Mouse (Mus musculus): ENCODE data around the gene Ppp4r1. TPM values are rescaled to one million over a fixed set of nuclear protein-coding genes. Genes with fewer than 3 reads are reported as not detected.

Ppp4r1 gene
- total and polyA plus RNA-seq, 3 experiments = 12.9 to 17.1 (median 13.6) TPM

DNA sequence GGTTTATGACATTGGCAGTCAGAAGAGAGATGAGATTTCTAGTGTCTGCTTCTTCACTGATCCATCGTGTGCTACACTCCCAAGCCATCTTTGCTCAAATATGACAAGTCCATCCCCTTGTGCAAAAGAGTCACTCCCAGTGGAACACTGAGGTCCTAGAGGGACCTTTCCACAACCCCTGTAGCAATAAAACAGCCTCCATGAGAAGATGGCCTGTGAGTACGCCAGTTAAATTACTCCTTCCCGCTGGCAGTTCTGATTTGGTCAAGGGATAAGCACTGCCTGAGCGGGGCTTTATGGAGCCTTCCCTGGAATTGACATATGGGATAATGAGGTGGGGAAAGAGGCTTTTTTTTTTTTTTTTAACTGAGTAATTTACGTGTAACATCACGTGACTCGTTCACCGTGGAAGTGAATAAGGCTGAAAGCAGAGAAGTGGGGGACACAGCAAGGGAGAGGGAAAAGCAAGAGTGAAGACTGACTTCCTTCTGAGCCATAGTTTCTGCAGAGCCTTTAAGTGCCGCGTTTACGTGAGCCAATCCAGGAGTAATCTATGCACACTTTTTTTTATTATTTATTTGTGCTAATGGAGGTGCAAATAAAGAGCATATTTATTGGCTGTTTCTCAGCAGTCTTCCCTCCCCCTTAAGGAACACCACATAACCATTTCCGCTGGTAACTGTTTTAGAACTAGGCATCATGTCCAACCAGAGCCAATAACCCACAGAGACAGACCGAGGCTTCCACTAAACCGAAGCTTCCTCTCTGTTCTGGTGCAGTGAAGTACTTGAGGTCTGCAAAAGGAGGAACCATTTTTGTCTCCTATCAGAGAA lies 103.5 kb downstream of the Ppp4r1 start, which contains the start of gene Ralbp1:
Gene Ralbp1 (minus strand): TSS at position 102 of the 833 bp plus-strand sequence.
- TF ChIP-seq HCFC1 (IDR thresholded peaks at IDR 0.05; ENCODE audit: low read depth, low read length) = peak; percentile 33; the same call in 1 of the 2 replicates
- no peak for TF ChIP-seq SMC3 (IDR thresholded peaks at IDR 0.05; ENCODE audit: low read depth, low read length)
- TF ChIP-seq NELFE (IDR thresholded peaks at IDR 0.05; ENCODE audit: low read depth, low read length) = peak; percentile 34; the same call in 1 of the 2 replicates
- TF ChIP-seq TBP (conservative IDR thresholded peaks at IDR 0.05; ENCODE audit: low read depth, low read length) = no peak
- TF ChIP-seq CHD2 (IDR thresholded peaks at IDR 0.05; ENCODE audit: low read length) = no peak
- peak; percentile 19; the same call in 1 of the 2 replicates for TF ChIP-seq ELF1 (IDR thresholded peaks at IDR 0.05; ENCODE audit: low read depth, low read length)
- TF ChIP-seq MAX (IDR thresholded peaks at IDR 0.05; ENCODE audit: low read length) = 0 out of 2 replicates have a peak, but pooled peaks have one; percentile 12
- peak; percentile 73 for TF ChIP-seq BHLHE40 (IDR thresholded peaks at IDR 0.05; ENCODE audit: low read depth, low read length)
- TF ChIP-seq PAX5 (IDR thresholded peaks at IDR 0.05; ENCODE audit: low read length) = no peak
- TF ChIP-seq POLR2A (IDR thresholded peaks at IDR 0.05; ENCODE audit: low read depth, low read length) = no peak
- TF ChIP-seq POLR2AphosphoS2 (IDR thresholded peaks at IDR 0.05; ENCODE audit: low read depth, low read length) = no peak
- peak; percentile 82 for TF ChIP-seq ZNF384 (IDR thresholded peaks at IDR 0.05; ENCODE audit: low read depth, low read length)
- TF ChIP-seq USF2 (conservative IDR thresholded peaks at IDR 0.05; ENCODE audit: low read depth, low read length) = peak; percentile 79
- no peak for TF ChIP-seq MXI1 (IDR thresholded peaks at IDR 0.05; ENCODE audit: low read depth, low read length)
- TF ChIP-seq USF1 (IDR thresholded peaks at IDR 0.05; ENCODE audit: low read depth, low read length) = peak; percentile 79
- Histone ChIP-seq H3K4me3 (replicated peaks in 1 of 3; ENCODE audit: low read depth in 2 of 3, low read length in 2 of 3, poor library complexity in 1 of 3) (peak within 1 kb of the TSS; percentile 78 to 99 (median 97)), H3K27ac (ENCODE audit: insufficient read depth, low read depth) (peak within 1 kb of the TSS; percentile 24; the same call in 1 of the 2 replicates), H3K36me3 (replicated peaks in 1 of 2; ENCODE audit: control insufficient read depth in 1 of 2, insufficient read depth in 1 of 2, low read length in 1 of 2) (no peaks in the 10 kb centered on the region), H3K27me3 (replicated peaks) (no peaks in the 10 kb centered on the region), H3K79me2 (replicated peaks; ENCODE audit: control insufficient read depth, extremely low read depth, insufficient read depth, poor library complexity, severe bottlenecking) (peaks cover 7% of the 10 kb centered on the region; the same call in 1 of the 2 replicates), H3K9me3 (replicated peaks; ENCODE audit: low read length) (no peaks in the 10 kb centered on the region), H3K9ac (ENCODE audit: insufficient read depth, low read depth) (peak within 1 kb of the TSS; percentile 85), H3K4me1 (ENCODE audit: control insufficient read depth in 1 of 2, insufficient read depth in 2 of 2) (peaks cover 0 to 17% of the 10 kb centered on the region in 2 experiments; a peak in 2 of 4 replicates), H3K4me2 (ENCODE audit: insufficient read depth, low read depth, poor library complexity, severe bottlenecking) (peak within 1 kb of the TSS; percentile 96)
- in situ Hi-C loops (cut with MboI; ENCODE audit: low pct_ligation_motif_present, low pct_unique_long_range_greater_than_20kb, low sequenced_read_pairs) (loop anchor here (10.0 kb wide), 1 partner anchor 229 kb away; the partner anchor contains the start of gene Washc1), dilution Hi-C loops (cut with MboI; ENCODE audit: extremely low pct_ligation_motif_present, extremely low pct_unique_long_range_greater_than_20kb, low sequenced_read_pairs) (no loop called here)
- DNase-seq (ENCODE audit: extremely low read depth) = peak; percentile 30

GRCm38 (mm10) chr17:65886571-65886970 lies 104.2 kb downstream of the Ppp4r1 start:
- Histone ChIP-seq H3K79me2 (replicated peaks; ENCODE audit: control insufficient read depth, extremely low read depth, insufficient read depth, poor library complexity, severe bottlenecking) (peaks cover 7% of the 10 kb centered on the region; the same call in 1 of the 2 replicates), H3K9me3 (replicated peaks; ENCODE audit: low read length) (no peaks in the 10 kb centered on the region), H3K4me3 (replicated peaks in 1 of 3; ENCODE audit: low read depth in 2 of 3, low read length in 2 of 3, poor library complexity in 1 of 3) (peak overlapping the region in 2 of 3 experiments; percentile 55 to 58), H3K4me1 (ENCODE audit: control insufficient read depth in 1 of 2, insufficient read depth in 2 of 2) (peaks cover 0 to 17% of the 10 kb centered on the region in 2 experiments; a peak in 2 of 4 replicates), H3K27me3 (replicated peaks) (no peaks in the 10 kb centered on the region), H3K36me3 (replicated peaks in 1 of 2; ENCODE audit: control insufficient read depth in 1 of 2, insufficient read depth in 1 of 2, low read length in 1 of 2) (no peaks in the 10 kb centered on the region), H3K4me2 (ENCODE audit: insufficient read depth, low read depth, poor library complexity, severe bottlenecking) (peak overlapping the region; percentile 96), H3K27ac (ENCODE audit: insufficient read depth, low read depth) (no peak overlapping the region), H3K9ac (ENCODE audit: insufficient read depth, low read depth) (peak overlapping the region; percentile 44; the same call in 1 of the 2 replicates)
- TF ChIP-seq RCOR1 (conservative IDR thresholded peaks at IDR 0.05; ENCODE audit: low read depth, low read length) (no peak), KAT2A (IDR thresholded peaks at IDR 0.05; ENCODE audit: insufficient replicate concordance, low read length) (no peak), NELFE (IDR thresholded peaks at IDR 0.05; ENCODE audit: low read depth, low read length) (no peak), ZNF384 (IDR thresholded peaks at IDR 0.05; ENCODE audit: low read depth, low read length) (no peak), MYC (IDR thresholded peaks at IDR 0.05; ENCODE audit: low read depth, low read length) (no peak), TCF12 (IDR thresholded peaks at IDR 0.05; ENCODE audit: low read depth, low read length) (no peak), TBP (conservative IDR thresholded peaks at IDR 0.05; ENCODE audit: low read depth, low read length) (no peak), POLR2AphosphoS2 (IDR thresholded peaks at IDR 0.05; ENCODE audit: low read depth, low read length) (no peak), CTCF (conservative IDR thresholded peaks at IDR 0.05 in 1 of 2, IDR thresholded peaks at IDR 0.05 in 1 of 2; ENCODE audit: low read depth in 2 of 2, low read length in 2 of 2) (no peak)
- in situ Hi-C loops (cut with MboI; ENCODE audit: low pct_ligation_motif_present, low pct_unique_long_range_greater_than_20kb, low sequenced_read_pairs) (loop anchor here (10.0 kb wide), 1 partner anchor 228 kb away; the partner anchor contains the start of gene Washc1), dilution Hi-C loops (cut with MboI; ENCODE audit: extremely low pct_ligation_motif_present, extremely low pct_unique_long_range_greater_than_20kb, low sequenced_read_pairs) (no loop called here)
- DNase-seq (ENCODE audit: extremely low read depth) = no peak
